Mouse (Mus musculus) forebrain, embryonic 14.5 days (tissue): ENCODE measurements around the gene Pafah2. TPM values are rescaled to one million over a fixed set of nuclear protein-coding genes. Genes with fewer than 3 reads are reported as not detected.

Experiments used
- ATAC-seq: fragments of 200-750 bp; cut with Nextera tagmentation; 2 replicates; pipeline ENCODE4 v1.8.0; 2017; ENCODE audit warnings: mild to moderate bottlenecking, moderate library complexity
- DNase-seq: peaks from one replicate; pipeline ENCODE4 v3.0.0-alpha.2; 2015; ENCODE audit warnings: low spot score
- H3K27ac ChIP-seq: fragments of 300-500 bp; sonication (generic); 2 replicates; pipeline ENCODE4 v1.5.1; 2014; ENCODE audit warnings: low read depth, mild to moderate bottlenecking, control low read depth, low read length, moderate library complexity
- H3K27me3 ChIP-seq: fragments of 300-500 bp; sonication (generic); replicated peaks from 2 replicates; pipeline ENCODE4 v1.6.1; 2014; ENCODE audit warnings: low read length, control low read depth, mixed read lengths; ENCODE audit not compliant: control insufficient read depth, insufficient read depth
- H3K36me3 ChIP-seq: fragments of 300-500 bp; sonication (generic); 2 replicates; pipeline ENCODE4 v1.6.1; 2014; ENCODE audit warnings: low read length, control low read depth; ENCODE audit not compliant: control insufficient read depth, insufficient read depth
- H3K4me1 ChIP-seq: fragments of 300-500 bp; sonication (generic); 2 replicates; pipeline ENCODE4 v1.6.1; 2014; ENCODE audit warnings: antibody characterized with exemption, low read length, control low read depth; ENCODE audit not compliant: control insufficient read depth, insufficient read depth
- H3K4me2 ChIP-seq: fragments of 300-500 bp; sonication (generic); 2 replicates; pipeline ENCODE4 v1.6.1; 2014; ENCODE audit warnings: mild to moderate bottlenecking, control low read depth, low read length
- H3K4me3 ChIP-seq: fragments of 300-500 bp; sonication (generic); 2 replicates; pipeline ENCODE4 v1.5.1; 2014; ENCODE audit warnings: low read depth, low read length, control low read depth
- H3K9ac ChIP-seq: fragments of 300-500 bp; sonication (generic); 2 replicates; pipeline ENCODE4 v1.6.1; 2014; ENCODE audit warnings: mild to moderate bottlenecking, low read length, control low read depth, moderate library complexity
- H3K9me3 ChIP-seq: fragments of 300-500 bp; sonication (generic); replicated peaks from 2 replicates; pipeline ENCODE4 v1.6.1; 2016; ENCODE audit warnings: low read length, control low read depth, mixed read lengths; ENCODE audit not compliant: control insufficient read depth
- WGBS: fragments of 180-500 bp; shearing (Covaris S2); extraction: QIAGEN DNeasy Blood & Tissue Kit; methylation state at CpG from one replicate; pipeline ENCODE4 v1.1.7; 2014; 5-methylcytosine and 5-hydroxymethylcytosine counted together
- polyA plus RNA-seq: library from polyadenylated mRNA; unstranded; fragments of >200 nt; fragmentation: Nextera tagmentation; extraction: Ambion mirVana; gene quantifications from 2 replicates; pipeline ENCODE4 v1.2.1, GENCODE M21; 2014

Gene Pafah2
- polyA plus RNA-seq, 1 experiment from 2014 or later, result 7.6 TPM

DNA sequence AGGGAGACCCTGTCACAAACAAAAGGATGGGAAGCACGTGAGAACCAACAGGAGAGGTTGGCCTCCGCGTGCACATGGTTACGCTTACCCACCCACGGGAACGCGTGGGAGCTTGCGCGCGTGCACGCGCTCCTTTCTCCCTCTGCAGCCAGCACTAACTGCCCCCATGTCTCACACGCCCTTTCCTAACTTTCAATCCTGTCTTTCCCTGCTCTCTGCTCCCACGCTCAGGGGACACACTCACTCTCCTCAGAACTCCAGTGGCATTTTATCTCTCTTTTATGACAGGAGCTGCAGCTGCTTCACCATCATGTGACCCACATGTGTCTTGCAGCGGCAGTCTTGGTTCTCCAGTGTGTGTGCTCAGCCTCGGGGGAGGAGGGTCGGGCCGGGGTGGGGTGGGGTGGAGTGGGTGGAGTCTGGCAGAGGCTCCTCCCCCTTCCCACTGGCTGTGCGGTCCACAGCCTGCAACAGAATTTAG lies 5.1 kb downstream of the Pafah2 start:
- Histone ChIP-seq H3K4me1 (peaks cover 23% of the 10 kb centered on the region), H3K9ac (peak overlapping the region; percentile 56), H3K9me3 (no peaks in the 10 kb centered on the region), H3K4me2 (peak overlapping the region; percentile 67), H3K27ac (peak overlapping the region; percentile 76; the same call in 1 of the 2 replicates), H3K36me3 (no peaks in the 10 kb centered on the region), H3K27me3 (no peaks in the 10 kb centered on the region), H3K4me3 (peak overlapping the region; percentile 31)
- ATAC-seq, result peak; percentile 78
- DNase-seq, result peak; percentile 78
- 9% methylated on average over 19 of the region's 19 CpGs for WGBS

DNA sequence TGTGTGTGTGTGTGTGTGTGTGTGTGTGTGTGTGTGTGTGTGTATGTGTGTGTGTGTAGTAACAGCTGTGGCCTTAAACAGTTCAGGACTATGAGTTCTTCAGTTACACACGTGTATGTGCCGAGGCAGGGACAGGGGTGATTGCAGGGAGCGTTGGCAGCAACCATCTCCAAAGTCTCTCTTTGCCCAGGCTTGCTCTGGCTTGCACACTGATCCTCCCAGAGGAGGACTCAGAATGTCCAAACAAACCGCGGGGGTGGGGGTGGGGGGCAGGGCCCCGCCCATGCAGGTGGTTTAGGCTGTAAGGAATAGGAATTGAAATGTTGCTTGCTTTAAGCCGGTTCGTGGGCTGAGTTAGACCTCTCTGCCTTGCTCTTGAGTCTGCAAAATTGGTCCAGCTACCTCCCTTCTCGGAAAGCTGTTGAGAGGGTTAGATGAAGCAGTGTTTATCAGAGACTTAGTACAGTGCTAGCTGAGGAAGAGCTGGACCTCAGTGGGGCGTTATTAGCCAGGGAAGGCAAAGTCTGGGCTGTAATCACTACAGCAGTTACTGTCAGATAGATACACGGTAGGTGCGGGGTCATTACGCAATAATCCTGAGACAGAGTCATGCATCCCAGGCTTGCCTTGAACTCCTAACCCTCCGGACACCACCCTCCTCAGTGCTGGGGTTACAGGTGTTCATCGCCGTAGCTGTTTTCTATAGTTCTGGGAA lies 5.9 kb downstream of the Pafah2 start:
- H3K9ac ChIP-seq, result no peak overlapping the region
- H3K36me3 ChIP-seq, result no peaks in the 10 kb centered on the region
- H3K27ac ChIP-seq, result 0 out of 2 replicates have a peak overlapping the region, but pooled peaks have one; percentile 76
- H3K4me3 ChIP-seq, result no peak overlapping the region
- WGBS, result 69% methylated on average over 16 of the region's 16 CpGs
- H3K9me3 ChIP-seq, result no peaks in the 10 kb centered on the region
- peaks cover 22% of the 10 kb centered on the region for H3K4me1 ChIP-seq
- H3K4me2 ChIP-seq, result 0 out of 2 replicates have a peak overlapping the region, but pooled peaks have one; percentile 67
- no peak for DNase-seq
- H3K27me3 ChIP-seq, result no peaks in the 10 kb centered on the region
- 0 out of 2 replicates have a peak, but pooled peaks have one; percentile 18 for ATAC-seq

DNA sequence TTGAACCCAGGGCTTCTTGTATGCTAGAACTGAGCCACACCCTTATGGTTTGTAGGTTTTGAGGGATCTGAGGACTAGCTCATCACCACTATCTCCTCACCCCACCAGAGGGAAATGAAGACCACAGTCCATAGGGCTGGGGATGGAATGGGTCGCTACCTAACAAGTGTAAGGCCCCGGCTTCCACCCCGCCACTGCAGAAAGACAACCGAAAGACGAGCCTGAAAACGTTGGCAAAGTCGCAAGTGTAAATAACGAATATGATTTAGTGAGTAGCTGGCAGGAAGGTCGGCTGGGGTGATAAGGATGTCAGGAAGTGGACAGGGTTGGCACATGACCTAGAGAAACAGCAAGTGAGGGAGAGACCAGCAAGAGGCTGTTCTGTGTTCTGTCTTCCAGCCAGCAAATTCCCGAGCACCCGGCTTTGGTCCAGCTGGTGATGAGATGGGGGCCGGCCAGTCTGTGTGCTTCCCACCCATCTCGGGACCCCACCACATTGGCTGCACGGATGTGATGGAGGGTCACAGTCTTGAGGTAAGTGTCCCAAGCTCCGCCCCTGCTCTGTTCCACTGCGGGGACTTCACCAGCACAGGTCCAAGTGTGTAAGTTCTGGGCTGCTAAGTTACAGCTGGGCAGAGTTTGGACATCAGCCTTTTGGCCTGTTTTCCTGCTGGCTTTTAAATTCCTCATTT lies 6.6 kb downstream of the Pafah2 start:
- H3K9ac ChIP-seq, result no peak overlapping the region
- 82% methylated on average over 16 of the region's 16 CpGs for WGBS
- peaks cover 19% of the 10 kb centered on the region for H3K4me1 ChIP-seq
- no peaks in the 10 kb centered on the region for H3K9me3 ChIP-seq
- DNase-seq, result no peak
- no peak overlapping the region for H3K4me3 ChIP-seq
- H3K36me3 ChIP-seq, result no peaks in the 10 kb centered on the region
- H3K27ac ChIP-seq, result no peak overlapping the region
- H3K27me3 ChIP-seq, result no peaks in the 10 kb centered on the region
- ATAC-seq, result no peak
- H3K4me2 ChIP-seq, result no peak overlapping the region

DNA sequence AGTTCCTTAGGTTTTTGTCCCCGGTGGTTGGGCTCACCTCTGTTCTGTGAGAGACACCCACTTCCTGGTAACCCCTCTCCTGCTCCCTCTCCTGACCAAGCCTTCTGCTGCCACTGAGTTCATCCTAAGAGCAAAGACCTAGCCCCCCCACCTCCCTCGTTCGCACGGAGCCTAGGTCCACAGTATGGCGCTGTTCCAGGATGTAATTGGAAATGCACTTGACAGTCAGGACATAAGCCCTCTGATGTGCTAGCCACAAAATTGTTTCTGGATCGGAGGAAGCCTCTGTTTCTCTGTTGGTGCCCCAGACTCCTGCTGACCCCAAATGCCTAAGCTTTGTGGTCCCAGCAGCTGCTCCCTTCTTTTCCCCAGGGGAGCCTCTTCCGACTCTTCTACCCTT lies 7.6 kb downstream of the Pafah2 start:
- H3K4me2 ChIP-seq, result no peak overlapping the region
- DNase-seq, result peak; percentile 32
- no peak overlapping the region for H3K27ac ChIP-seq
- peaks cover 19% of the 10 kb centered on the region for H3K4me1 ChIP-seq
- no peaks in the 10 kb centered on the region for H3K27me3 ChIP-seq
- ATAC-seq, result no peak
- H3K4me3 ChIP-seq, result no peak overlapping the region
- no peak overlapping the region for H3K9ac ChIP-seq
- H3K36me3 ChIP-seq, result no peaks in the 10 kb centered on the region
- no peaks in the 10 kb centered on the region for H3K9me3 ChIP-seq
- 45% methylated on average over 7 of the region's 7 CpGs for WGBS

DNA sequence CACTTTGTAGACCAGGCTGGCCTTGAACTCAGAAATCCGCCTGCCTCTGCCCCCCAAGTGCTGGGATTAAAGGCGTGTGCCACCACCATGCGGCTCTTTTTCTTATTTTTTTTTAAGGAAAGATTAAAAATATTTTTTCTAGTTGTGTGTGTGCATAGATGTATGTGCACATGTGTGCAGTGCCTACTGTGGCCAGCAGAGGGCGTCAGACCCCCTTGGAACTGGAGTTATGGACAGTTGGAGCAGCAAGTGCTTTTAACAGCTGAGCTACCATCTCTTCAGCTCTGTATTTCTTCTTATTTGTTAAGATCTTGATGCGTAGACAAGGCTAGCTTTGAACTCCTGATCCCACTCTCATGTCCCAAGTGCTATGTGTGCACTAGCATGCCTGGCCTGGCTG lies 13.2 kb downstream of the Pafah2 start:
- no peaks in the 10 kb centered on the region for H3K27me3 ChIP-seq
- no peak overlapping the region for H3K4me3 ChIP-seq
- no peak overlapping the region for H3K27ac ChIP-seq
- 69% methylated on average over 5 of the region's 5 CpGs for WGBS
- no peaks in the 10 kb centered on the region for H3K36me3 ChIP-seq
- no peak overlapping the region for H3K4me2 ChIP-seq
- no peaks in the 10 kb centered on the region for H3K9me3 ChIP-seq
- no peaks in the 10 kb centered on the region for H3K4me1 ChIP-seq
- DNase-seq (no peak), ATAC-seq (no peak)
- H3K9ac ChIP-seq, result no peak overlapping the region

DNA sequence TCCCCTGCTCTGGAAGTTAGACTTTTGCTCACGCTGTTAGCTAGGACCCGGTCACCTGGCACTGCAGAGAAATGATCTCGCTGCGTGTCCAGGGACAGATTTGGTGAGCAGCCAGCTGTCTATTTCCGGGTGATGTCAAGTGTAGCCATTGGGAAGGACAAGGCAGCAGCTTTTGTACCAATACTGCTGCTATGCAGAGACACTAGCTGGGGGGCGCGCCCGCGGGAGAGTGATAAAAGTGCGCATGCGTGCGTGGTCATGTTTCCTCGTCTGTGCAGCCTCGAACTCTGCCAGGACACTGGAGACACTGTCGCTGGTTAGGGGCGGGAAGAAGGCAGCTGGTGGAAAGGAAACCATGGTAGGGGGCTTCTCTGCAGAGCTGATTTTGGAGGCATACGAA lies 20.1 kb downstream of the Pafah2 start:
- 87% methylated on average over 17 of the region's 17 CpGs for WGBS
- DNase-seq, result no peak
- H3K9me3 ChIP-seq, result no peaks in the 10 kb centered on the region
- no peak overlapping the region; the same call in 1 of the 2 replicates for H3K9ac ChIP-seq
- no peak overlapping the region for H3K4me2 ChIP-seq
- H3K27me3 ChIP-seq, result no peaks in the 10 kb centered on the region
- no peak for ATAC-seq
- H3K4me1 ChIP-seq, result no peaks in the 10 kb centered on the region
- H3K4me3 ChIP-seq, result no peak overlapping the region
- H3K27ac ChIP-seq, result no peak overlapping the region
- no peaks in the 10 kb centered on the region for H3K36me3 ChIP-seq

DNA sequence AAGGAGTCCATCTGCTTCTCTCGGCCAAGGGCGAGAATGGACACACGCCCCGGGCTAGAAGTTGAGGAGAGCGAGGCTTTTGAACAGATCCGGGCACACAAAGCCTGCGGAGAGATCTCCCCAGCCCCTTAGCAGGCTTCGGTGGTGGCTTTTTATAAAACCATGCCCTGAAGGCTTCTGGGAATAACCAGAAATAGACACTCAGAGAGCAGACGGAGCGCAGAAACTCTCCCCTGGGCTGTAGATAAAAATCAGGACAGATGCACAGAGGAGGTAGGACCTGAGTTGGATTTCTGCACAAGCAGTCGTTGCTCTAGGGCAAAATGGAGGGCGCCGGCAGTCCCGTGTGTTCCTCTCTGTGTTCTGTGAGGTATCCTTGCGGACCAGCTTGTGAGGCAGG lies 20.5 kb downstream of the Pafah2 start:
- Histone ChIP-seq H3K4me2 (no peak overlapping the region), H3K4me1 (no peaks in the 10 kb centered on the region), H3K27ac (no peak overlapping the region), H3K9ac (no peak overlapping the region), H3K9me3 (no peaks in the 10 kb centered on the region), H3K4me3 (no peak overlapping the region), H3K36me3 (no peaks in the 10 kb centered on the region), H3K27me3 (no peaks in the 10 kb centered on the region)
- DNase-seq (no peak), ATAC-seq (no peak)
- 78% methylated on average over 15 of the region's 15 CpGs for WGBS

DNA sequence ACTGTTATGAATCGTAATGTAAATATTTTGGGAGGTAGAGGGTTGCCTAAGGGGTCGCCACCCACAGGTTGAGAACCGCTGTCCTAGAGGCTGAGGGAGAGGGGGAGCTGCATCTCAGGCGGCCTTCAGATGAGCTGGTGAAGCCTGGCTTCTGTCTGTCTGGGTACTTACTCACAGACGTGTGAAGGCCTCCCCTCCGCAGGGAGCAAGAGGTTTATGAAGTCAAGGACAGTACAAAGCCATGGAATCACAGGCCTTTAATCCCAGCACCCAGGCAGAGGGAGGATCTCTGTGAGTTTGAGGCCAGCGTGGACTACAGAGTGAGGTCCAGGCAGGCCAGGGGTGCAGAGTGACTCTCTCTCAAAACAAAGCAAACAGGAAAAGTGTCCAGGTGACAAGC lies 21.0 kb downstream of the Pafah2 start:
- ATAC-seq, result no peak
- WGBS, result 75% methylated on average over 7 of the region's 7 CpGs
- no peak overlapping the region for H3K27ac ChIP-seq

DNA sequence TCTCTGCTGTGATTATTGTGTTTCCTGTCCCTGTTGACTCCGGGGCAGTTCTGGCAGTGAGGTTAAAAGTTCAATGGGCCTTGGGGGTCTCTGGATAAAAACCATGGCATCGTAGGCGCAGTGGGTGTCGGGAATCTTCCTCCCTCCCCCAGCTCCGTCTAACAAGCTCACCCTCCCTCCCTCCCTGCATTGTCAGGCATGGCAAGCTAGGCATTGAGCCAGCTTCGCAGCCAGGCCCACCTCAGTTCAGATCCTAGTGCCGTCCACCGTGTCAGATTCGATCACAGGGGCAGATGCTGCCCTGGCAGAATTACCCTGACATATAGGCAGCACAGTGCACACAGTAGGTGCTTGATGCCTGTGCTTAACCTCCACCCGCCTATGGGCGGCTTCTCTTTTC lies 25.9 kb downstream of the Pafah2 start:
- H3K9me3 ChIP-seq, result no peaks in the 10 kb centered on the region
- DNase-seq (peak; percentile 35), ATAC-seq (no peak)
- no peaks in the 10 kb centered on the region for H3K4me1 ChIP-seq
- H3K36me3 ChIP-seq, result no peaks in the 10 kb centered on the region
- H3K27ac ChIP-seq, result no peak overlapping the region
- H3K4me2 ChIP-seq, result no peak overlapping the region
- H3K4me3 ChIP-seq, result no peak overlapping the region
- H3K27me3 ChIP-seq, result no peaks in the 10 kb centered on the region
- WGBS, result 59% methylated on average over 11 of the region's 11 CpGs
- H3K9ac ChIP-seq, result no peak overlapping the region

More for the DNA sequence above, 21.0 kb downstream of the Pafah2 start:
- H3K9ac ChIP-seq, result no peak overlapping the region
- H3K36me3 ChIP-seq, result no peaks in the 10 kb centered on the region
- DNase-seq, result no peak
- H3K4me2 ChIP-seq, result no peak overlapping the region
- H3K9me3 ChIP-seq, result no peaks in the 10 kb centered on the region
- H3K27me3 ChIP-seq, result no peaks in the 10 kb centered on the region
- H3K4me1 ChIP-seq, result no peaks in the 10 kb centered on the region
- no peak overlapping the region for H3K4me3 ChIP-seq
